11 mouse cellular contexts compared by ENCODE assay signal in the genomic region with DNA sequence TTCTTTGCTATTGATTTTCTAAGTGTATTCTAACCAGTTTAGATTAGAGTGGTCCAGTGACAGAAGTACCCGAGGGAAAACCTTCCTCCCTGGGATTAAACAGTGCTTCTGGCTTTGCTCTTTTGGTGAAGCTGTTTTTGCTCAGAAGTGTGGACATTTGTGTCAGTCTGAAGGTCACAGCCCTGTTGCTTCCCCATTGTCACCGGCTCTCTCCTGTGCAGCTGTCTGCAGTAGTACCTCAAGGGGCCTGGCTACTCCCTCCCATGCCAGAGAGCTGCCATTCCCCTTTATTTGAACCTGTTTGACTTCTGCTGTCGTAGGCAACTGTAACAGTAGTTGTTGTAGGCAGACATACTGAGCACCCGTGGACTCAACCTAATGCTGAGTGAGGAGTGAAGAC.
"Had no signal": no experiment of that assay in that cellular context is flagged by ENCODE, and none has a peak within 500 bp of the region (broad histone marks: within the 10 kb centered on the region; RNA-seq: fewer than 3 reads in every experiment).

No protein-coding gene starts in this region.

- DNase-seq: kidney, postnatal 14 days; liver, embryonic 13.5 days; lung, adult 18-20 months; right cerebral cortex, postnatal 4 days; spleen, adult 18-20 months; thymus, adult 18-20 months; thymus, postnatal 14 days had no signal

- ATAC-seq: midbrain, embryonic 15.5 days had no signal

- H3K4me3 ChIP-seq: kidney, embryonic 15.5 days; limb, embryonic 15.5 days; liver, embryonic 13.5 days; midbrain, embryonic 15.5 days; neural tube, embryonic 12.5 days had no signal

- H3K4me2 ChIP-seq: kidney, embryonic 15.5 days; limb, embryonic 15.5 days; liver, embryonic 13.5 days; midbrain, embryonic 15.5 days; neural tube, embryonic 12.5 days had no signal

- H3K27ac ChIP-seq: kidney, embryonic 15.5 days; limb, embryonic 15.5 days; midbrain, embryonic 15.5 days; neural tube, embryonic 12.5 days had no signal

- H3K27me3 ChIP-seq: kidney, embryonic 15.5 days; limb, embryonic 15.5 days; liver, embryonic 13.5 days; midbrain, embryonic 15.5 days; neural tube, embryonic 12.5 days had no signal

- H3K9me3 ChIP-seq: kidney, embryonic 15.5 days; limb, embryonic 15.5 days; liver, embryonic 13.5 days; midbrain, embryonic 15.5 days; neural tube, embryonic 12.5 days had no signal

- H3K9ac ChIP-seq: kidney, embryonic 15.5 days; limb, embryonic 15.5 days; liver, embryonic 13.5 days; midbrain, embryonic 15.5 days; neural tube, embryonic 12.5 days had no signal

- H3K36me3 ChIP-seq: kidney, embryonic 15.5 days; liver, embryonic 13.5 days; midbrain, embryonic 15.5 days; neural tube, embryonic 12.5 days had no signal

- H3K4me1 ChIP-seq: kidney, embryonic 15.5 days; limb, embryonic 15.5 days; midbrain, embryonic 15.5 days; neural tube, embryonic 12.5 days had no signal
